Mouse (Mus musculus): ENCODE results near the gene Kat14.

The Kat14 gene

GRCm38 (mm10) chr2:144382624-144383138 lies 13.9 kb downstream of the Kat14 start:
- DNase-seq = no peak

- DNase-seq = no peak
These were observed 17.5 kb downstream of the Kat14 start for GRCm38 (mm10) chr2:144386296-144386695.

GRCm38 (mm10) chr2:144388416-144388815 lies 19.6 kb downstream of the Kat14 start:
- DNase-seq = no peak

- no peak for DNase-seq
These were observed 30.7 kb downstream of the Kat14 start for GRCm38 (mm10) chr2:144399531-144399930.

DNA sequence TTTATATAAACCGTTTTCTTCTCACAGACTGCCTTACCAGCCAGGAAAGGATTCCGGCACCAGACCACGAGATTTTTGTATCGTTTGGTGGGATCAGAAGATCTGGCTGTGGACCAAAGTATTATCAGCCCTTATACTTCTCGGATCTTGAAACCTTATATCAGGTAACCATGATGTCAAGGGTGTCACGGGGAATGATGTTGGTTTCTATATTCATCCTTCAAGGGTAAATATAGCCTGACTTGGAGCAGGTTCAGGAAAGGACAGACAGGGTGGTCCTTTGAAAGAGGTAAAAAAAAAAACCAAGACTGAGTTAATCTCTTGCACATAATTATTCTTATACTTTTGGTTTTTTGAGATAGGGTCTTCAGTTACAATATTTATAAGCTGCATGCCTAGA lies 31.9 kb downstream of the Kat14 start:
- DNase-seq = no peak

GRCm38 (mm10) chr2:144409037-144409436 lies 40.3 kb downstream of the Kat14 start:
- DNase-seq = peak in 1 of 2 experiments; percentile 12

- peak; percentile 24 to 29 for DNase-seq
These were observed 41.8 kb downstream of the Kat14 start for GRCm38 (mm10) chr2:144410603-144411002.

DNA sequence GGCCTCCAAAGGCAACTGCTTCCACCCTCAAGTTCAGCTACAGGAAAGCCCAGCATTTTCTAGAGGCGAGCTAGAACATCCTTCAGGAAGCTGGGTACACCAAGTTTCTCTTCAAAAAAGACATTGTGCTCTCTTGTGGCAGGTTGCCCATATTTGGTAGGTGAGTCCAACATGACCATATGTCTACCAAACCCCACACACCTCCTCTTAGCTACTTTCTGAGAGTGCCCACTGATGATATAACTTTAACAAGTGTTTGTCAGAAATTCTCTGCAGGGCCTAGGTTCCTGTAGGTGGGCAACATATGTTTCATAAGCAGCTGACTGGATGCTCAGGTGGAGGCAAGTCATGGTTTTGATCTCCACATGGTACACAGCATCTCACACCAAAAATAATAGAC lies 45.9 kb downstream of the Kat14 start:
- DNase-seq = peak in 1 of 2 experiments; percentile 24

DNA sequence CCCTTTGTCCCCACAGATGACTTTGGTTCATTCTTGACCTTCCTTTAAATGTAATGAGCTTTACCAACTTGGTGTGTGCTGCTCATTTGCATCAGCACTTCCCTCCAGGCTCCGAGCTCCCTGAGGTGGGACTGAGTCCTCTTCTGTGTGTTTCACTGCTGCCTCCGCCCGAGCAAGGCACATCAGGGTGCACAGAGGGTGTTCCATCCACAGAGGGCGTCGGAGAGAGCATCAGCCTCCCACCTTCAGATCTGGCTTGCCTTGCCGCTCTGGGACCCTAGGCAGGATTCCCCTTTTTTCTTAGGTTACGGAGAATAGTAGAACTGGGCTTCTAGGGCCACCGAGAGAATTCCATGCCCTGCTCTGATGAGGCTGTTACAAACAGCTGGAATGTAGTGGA lies 48.1 kb downstream of the Kat14 start:
- DNase-seq = no peak

- no peak for DNase-seq
These were observed 49.3 kb downstream of the Kat14 start for GRCm38 (mm10) chr2:144418062-144418461.

DNA sequence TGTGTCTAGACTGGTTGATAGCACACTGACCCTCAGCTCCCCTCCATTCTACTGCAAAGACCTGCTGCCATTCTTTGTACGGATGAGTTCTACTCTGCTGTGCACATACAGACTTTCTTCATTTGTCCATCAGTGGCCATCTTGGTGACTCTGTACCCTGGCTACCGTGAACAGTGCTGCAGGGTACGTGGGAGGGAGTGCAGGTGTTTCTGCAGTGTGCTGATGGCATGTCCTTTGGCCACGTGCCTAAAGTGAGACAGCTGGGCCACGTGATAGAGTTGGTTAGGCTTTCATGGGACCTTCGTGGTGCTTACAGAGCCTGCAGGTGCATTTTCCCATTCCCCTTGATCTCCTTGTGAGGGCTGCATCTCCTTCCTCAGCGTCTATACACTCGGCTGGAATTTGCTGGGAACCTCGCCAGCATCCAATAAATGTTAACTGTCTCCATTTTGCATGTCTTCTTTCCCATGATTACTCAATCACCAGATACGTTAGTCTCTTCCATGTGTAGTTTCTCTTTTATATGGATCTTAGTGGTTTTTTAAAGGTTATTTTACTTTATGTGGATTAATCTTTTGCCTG lies 53.4 kb downstream of the Kat14 start:
- no peak for DNase-seq

GRCm38 (mm10) chr2:144425761-144426160 lies 57.0 kb downstream of the Kat14 start:
- DNase-seq = no peak

DNA sequence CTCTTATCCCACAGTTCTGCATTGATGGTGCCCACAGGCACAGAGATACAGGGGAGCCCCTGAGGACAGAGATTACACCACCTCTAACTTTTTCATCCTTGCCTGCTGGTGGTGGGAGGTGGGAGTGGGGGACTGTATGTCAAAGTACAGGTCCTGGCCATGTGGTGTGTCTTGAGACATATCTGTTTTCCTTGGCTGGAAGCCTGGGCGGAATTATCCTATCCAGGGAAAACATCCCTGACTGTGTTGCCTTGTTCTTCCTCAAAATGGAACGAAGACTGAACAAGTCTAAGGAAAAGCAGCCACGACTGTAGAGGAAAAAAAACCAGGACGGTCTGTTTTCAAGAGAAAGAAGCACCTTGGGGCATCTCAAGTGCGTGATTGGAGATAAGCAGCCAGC lies 59.1 kb downstream of the Kat14 start:
- no peak for DNase-seq

DNA sequence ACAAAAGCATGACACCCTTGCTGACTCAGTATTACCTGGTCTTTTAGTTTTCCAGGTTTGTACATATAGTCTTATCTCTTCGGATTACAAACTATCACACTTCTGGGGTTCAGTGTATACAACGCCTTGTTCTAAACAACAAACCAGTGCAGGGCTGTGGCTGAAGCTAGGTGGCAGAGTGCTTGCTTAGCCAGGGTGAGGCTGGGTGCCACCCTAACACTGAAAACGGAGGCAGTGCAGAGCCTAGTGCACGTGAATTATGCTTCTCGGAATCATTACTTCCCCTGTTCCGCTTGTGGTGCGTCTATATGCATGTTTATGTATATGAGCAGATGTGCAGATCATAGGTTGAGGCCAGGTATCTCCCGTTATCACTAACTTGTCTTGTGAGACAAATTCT lies 59.9 kb downstream of the Kat14 start:
- DNase-seq = no peak

GRCm38 (mm10) chr2:144429171-144429570 lies 60.4 kb downstream of the Kat14 start:
- DNase-seq = no peak

- DNase-seq = no peak
These were observed 62.6 kb downstream of the Kat14 start for GRCm38 (mm10) chr2:144431286-144431825.

DNA sequence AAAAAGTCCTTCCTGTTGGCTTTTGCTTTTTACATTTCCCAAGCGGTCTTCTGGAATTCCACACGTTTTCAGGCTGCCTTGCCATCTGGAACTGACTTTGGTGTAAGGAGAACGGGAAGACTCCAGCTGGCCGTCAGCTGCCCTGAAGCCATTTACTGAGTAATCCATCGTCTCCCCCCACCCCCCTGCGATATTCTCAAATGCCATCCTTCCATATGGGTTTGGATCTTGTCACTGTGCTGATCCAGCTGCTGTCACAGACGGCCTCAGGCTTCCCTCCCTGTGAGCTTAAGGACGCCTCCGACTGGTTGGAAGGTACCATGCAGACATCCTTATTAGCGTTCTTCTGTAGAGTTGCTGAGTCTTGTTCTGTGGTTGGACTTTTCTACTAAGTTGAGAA lies 66.9 kb downstream of the Kat14 start:
- DNase-seq = no peak

DNA sequence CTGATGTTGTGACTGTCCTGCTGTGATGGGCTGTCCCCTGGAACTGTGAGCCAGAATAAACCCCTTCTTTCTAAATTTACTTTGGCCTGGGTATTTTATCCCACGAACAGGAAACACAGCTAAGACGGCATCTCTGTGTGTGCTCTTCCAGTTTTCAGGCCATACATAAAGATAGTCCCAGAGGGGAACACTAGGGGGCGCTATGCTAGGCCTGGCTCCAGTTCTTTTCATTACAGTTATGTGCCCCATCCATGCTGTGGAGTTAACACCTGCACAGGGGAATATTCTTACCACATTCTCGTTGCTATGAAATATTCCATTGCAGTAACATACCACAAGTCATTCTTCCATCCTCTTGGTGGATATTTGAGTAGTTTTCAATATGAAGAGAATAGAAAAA lies 69.6 kb downstream of the Kat14 start:
- DNase-seq = no peak

DNA sequence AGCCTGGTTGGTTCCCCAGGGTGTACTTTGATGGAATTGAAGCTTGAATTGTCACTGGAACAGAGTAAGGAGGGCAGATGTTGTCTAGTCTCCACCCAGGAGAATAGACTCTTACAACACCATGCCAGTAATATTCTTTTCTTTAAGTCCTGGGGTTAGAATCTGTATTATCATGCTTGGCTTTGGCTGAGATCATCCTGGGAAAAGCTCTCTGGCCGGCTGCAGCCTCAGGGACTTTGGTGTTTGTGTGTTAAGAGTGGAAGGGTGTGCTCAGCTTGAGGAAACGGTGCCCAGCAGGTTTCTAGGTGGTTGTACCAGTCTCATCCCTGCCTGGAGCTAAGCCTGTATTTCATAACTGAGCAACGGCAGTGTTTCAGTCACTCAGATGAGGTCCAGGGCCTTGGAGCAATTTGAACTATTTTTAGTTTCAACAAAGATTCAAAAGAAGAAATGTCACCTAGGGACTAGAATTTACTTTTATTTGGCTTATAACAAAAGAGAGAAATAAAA lies 70.5 kb downstream of the Kat14 start:
- DNase-seq = no peak

GRCm38 (mm10) chr2:144441386-144441915 lies 72.7 kb downstream of the Kat14 start:
- DNase-seq = no peak

GRCm38 (mm10) chr2:144446360-144446999 lies 77.7 kb downstream of the Kat14 start:
- no peak for DNase-seq

DNA sequence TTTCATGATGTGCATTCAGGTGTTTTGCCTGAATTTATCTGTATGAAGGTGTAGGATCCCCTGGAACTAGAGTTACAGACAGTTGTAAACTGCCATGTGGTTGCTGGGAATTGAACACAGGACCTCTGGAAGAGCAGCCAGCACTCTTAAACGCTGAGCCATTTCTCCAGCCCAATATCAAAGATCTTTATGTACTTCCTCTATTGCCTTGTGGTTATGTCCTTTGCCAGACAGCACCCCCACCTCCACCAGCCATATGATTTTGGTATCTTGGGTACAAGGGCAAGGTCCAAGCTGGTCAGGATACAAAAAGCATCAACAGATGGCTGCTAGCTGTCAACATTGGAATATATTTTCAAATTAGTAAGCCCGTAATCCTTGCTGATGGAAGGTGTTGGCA lies 81.6 kb downstream of the Kat14 start:
- no peak for DNase-seq

- DNase-seq = peak; percentile 75 to 82
These were observed 83.7 kb downstream of the Kat14 start for GRCm38 (mm10) chr2:144452364-144453008.

Measured in cerebellum, postnatal 36 days (tissue).